Mouse (Mus musculus) olfactory bulb, adult 2 months (tissue): ENCODE data around the gene Fa2h.

Source experiments
- CTCF ChIP-seq: fragments of 200-500 bp; IDR thresholded peaks from 2 replicates; pipeline ENCODE4 v1.5.1; 2012; ENCODE audit warnings: low read depth, mild to moderate bottlenecking, low read length, moderate library complexity; ENCODE audit not compliant: insufficient read depth
- POLR2A ChIP-seq: fragments of 200-500 bp; IDR thresholded peaks from 2 replicates; pipeline ENCODE4 v1.6.1; 2012; ENCODE audit warnings: mild to moderate bottlenecking, low read depth, low read length, moderate library complexity; ENCODE audit not compliant: insufficient read depth

DNA sequence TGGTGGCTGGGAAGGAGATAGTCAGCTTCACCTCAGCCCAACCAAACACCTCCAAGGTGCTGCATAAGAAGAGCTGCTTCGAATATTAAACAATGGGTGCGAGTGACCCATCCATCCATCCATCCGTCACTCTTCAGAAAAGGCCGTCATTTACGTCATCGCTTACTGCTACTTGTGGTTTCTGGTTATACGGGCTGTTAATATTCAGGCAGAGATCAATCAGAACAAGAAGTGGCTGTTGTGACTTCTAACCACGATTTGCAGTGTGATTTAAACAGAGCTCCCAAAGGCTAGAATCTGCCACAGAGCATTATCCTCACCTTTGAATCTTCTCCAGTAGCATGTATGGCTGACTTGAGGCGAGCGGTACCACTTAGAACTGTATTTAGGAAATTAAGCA is 23.6 kb upstream of the Fa2h start:
- no peak for TF ChIP-seq CTCF
- TF ChIP-seq POLR2A = no peak
